Mouse (Mus musculus): ENCODE results near the gene Mid1.
"Not testable (repeated sequence)": the region's sequence is repeated elsewhere in the genome, so short reads cannot be mapped to it uniquely, and the experiment has no call there.

Gene Mid1

DNA sequence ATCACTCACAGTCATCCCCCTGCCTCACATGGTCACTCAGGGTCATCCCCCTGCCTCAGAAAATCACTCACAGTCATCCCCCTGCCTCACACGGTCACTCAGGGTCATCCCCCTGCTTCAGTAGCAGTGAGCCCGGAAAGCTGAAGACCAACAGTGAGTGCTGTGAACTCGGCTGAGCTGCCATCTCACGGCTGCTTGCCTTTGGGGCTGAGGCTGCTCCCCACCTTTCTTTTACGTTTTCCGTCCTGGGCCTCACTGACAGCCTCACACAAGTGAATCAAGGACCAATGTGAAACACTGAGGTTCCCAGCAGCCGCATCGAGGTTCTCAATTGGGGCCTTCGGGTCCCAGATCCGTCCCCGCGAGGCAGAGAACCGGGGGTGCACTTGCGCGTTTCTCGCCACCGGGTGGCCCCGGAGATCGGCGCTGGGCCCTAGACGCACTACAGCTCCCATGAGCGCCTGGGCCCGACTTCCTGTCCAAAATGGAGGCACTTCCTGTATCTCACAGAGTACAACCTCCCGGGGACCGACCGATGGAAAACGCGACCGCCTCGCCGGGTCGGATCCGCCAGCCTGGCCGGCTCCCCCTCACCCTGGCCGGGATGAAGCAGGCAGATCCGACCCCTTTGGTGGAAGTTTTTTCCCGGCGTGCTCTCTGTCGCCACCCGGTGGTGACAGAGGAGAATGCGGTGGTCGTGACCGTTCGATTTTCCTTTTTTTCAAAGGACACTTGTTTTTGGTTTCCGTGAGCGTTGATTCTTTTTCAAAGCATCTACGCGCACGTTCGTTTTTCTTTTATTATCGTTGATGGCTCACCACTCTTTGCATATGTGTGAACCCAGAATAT, 301.7 kb downstream of the Mid1 start:
- peak; percentile 71 for DNase-seq (ENCODE audit: low read depth, low spot score)

DNA sequence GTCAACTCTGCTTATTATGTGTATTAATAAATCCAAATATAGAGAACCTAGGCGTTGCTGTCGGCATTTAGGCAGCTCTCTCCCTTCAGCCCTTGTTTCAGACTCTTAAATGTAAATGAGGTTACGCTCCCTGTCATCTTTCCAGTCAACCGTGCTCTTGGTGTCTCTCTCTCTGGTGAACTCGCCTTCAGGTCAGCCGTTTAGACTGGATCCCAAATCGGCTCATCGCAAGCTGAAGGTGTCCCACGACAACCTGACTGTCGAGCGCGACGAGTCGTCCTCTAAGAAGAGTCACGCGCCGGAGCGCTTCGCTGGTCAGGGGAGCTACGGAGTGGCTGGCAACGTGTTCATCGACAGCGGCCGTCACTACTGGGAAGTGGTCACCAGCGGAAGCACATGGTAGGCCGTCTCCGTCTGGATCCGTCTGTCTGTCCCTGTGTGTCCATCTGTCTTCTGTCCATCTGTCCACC, 302.4 kb downstream of the Mid1 start:
- peak; percentile 44 for DNase-seq (ENCODE audit: low read depth, low spot score)

DNA sequence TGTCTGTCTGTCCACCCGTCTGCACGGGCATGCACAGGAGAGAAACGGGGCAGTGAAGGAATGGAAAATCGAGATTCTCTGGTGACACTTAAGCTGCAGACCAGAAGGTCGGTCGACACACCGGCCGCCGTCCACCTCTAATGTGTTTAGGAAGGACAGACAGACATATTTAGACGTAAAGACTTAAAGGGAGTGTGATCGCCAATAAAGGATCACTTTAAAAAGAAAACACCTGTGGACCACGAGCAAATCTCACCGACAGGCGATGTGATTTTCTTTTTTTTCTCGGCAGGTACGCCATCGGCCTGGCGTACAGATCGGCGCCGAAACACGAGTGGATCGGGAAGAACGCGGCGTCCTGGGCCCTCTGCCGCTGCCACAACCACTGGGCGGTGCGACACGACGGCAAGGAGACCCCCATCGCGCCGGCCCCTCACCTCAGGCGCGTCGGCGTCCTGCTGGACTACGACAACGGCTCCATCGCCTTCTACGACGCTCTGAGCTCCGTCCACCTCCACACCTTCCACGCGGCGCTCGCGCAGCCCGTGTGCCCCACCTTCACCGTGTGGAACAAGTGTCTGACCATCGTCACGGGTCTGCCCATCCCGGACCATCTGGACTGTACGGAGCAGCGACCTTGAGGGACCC, 303.7 kb downstream of the Mid1 start:
- peak; percentile 19 for DNase-seq (ENCODE audit: low read depth, low spot score)

DNA sequence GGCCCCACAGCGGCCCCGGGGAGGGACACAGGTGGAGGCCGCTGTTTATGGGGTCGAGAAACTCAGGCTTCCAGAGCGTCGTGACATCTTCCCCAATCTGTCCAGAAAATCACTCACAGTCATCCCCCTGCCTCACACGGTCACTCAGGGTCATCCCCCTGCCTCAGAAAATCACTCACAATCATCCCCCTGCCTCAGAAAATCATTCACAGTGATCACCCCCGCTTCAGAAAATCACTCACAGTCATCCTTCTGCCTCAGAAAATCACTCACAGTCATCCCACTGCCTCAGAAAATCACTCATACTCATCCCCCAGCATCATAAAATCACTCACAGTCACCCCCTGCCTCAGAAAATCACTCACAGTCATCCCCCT, 304.2 kb downstream of the Mid1 start:
- DNase-seq (ENCODE audit: low read depth, low spot score): peak; percentile 81

DNA sequence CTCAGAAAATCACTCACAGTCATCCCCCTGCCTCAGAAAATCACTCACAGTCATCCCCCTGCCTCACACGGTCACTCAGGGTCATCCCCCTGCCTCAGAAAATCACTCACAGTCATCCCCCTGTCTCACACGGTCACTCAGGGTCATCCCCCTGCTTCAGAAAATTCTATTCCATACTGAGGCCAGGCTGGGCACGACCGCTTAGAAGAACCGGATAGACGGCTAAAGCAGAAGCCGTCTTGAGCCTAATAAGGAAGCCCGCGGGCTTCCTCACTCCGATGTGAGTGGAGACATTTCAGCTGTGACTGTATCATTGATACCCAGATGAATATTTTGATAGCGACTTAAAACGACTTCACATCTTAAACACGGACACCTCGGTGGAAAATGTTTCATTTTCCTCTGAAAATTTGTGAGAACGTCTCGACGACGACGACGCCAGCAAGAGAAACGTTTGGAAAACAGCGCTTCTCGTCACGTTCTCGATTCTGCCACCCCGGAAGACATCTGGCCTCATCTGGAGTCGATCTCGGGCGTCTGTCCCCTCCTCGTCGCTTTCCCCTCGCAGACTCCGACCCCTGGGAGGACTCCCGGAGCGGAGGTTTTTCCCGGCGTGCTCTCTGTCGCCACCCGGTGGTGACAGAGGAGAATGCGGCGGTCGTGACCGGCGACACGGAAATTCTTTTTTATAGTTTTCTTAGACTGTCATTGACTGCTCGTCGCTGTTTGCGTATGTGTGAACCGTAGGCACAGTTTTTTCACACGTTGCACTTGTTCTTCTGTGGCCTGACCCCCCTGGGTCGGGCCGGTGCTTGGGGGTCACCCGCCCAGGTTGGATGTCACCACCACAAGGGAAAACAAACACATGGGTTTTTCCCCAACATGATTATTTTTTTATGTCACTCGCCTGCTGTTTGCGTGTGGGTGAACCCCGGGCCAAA, 305.0 kb downstream of the Mid1 start:
- peak; percentile 80 for DNase-seq (ENCODE audit: low read depth, low spot score)

DNA sequence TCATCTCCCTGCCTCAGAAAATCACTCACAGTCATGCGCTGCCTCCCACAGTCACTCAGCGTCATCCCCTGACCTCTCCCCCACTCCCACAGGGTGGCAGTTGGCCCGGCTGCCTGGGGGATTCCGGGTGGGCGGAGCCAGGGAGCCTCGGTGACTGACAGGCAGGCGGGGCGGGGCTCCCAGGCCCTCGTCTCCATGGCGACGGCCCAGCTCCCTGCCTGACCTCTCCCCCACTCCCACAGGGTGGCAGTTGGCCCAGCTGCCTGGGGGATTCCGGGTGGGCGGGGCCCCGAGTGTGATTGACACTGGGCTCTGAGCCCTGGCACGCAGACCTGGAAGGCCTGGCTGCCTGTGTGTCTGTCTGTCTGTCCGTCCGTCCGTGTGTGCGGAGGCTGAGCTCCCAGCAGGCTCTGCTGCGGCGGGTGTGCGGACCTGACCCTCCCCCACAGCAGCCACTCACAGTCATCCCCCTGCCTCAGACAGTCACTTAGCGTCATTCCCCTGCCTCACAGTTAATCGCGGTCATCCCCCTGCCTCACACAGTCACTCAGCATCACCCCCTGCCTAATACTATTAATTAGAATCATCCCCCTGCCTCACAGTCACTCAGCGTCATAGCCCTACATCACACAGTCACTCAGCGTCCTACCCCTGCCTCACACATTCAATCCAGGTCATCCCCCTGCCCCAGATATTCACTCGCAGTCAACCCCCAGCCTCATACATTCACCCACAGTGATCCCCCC, 306.3 kb downstream of the Mid1 start:
- DNase-seq (ENCODE audit: low read depth, low spot score): peak; percentile 85

DNA sequence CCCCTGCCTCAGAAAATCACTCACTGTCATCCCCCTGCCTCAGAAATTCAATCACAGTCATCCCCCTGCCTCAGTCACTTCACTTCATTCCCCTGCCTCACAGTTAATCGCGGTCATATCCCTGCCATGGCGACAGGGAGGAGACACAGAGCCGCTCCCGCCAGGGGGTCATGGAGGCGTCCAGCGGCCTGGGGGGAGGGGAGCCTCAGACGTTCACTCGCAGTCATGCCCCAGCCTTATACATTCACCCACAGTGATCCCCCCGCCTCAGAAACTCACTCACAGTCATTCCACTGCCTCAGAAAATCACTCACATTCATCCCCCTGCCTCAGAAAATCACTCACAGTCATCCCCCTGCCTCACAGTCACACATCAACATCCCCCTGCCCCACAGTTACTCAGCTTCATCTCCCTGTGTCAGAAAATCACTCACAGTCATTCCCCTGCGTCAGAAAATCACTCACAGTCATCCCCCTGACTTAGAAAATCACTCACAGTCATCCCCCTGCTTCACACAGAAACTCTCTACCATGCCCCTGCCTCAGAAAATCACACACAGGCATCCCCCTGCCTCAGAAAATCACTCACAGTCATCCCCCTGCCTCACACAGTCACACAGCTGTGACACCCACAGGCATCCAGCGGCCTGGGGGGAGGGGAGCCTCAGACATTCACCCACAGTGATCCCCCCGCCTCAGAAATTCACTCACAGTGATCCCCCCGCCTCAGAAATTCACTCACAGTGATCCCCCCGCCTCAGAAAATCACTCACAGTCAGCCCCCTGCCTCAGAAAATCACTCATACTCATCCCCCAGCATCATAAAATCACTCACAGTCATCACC, 307.3 kb downstream of the Mid1 start:
- peak; percentile 93 for DNase-seq (ENCODE audit: low read depth, low spot score)

DNA sequence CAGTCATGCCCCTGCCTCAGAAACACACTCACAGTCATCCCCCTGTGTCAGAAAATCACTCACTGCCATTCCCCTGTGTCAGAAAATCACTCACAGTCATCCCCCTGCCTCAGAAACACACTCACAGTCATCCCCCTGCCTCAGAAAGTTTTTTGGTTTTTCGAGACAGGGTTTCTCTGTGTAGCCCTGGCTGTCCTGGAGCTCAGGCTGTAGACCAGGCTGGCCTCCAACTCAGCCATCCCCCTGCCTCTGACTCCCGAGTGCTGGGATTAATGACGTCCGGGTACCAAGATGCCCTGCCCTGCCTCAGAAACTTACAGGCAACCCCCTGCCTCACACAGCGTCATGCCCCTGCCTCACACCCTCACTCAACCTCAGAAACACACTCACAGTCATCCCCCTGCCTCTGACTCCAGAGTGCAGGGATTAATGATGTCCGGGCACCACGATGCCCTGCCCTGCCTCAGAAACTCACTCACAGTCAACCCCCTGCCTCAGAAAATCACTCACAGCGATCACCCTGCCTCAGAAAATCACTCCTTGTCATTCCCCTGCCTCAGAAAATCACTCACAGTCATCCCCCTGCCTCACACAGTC, 308.1 kb downstream of the Mid1 start:
- DNase-seq (ENCODE audit: low read depth, low spot score): not testable (repeated sequence)

DNA sequence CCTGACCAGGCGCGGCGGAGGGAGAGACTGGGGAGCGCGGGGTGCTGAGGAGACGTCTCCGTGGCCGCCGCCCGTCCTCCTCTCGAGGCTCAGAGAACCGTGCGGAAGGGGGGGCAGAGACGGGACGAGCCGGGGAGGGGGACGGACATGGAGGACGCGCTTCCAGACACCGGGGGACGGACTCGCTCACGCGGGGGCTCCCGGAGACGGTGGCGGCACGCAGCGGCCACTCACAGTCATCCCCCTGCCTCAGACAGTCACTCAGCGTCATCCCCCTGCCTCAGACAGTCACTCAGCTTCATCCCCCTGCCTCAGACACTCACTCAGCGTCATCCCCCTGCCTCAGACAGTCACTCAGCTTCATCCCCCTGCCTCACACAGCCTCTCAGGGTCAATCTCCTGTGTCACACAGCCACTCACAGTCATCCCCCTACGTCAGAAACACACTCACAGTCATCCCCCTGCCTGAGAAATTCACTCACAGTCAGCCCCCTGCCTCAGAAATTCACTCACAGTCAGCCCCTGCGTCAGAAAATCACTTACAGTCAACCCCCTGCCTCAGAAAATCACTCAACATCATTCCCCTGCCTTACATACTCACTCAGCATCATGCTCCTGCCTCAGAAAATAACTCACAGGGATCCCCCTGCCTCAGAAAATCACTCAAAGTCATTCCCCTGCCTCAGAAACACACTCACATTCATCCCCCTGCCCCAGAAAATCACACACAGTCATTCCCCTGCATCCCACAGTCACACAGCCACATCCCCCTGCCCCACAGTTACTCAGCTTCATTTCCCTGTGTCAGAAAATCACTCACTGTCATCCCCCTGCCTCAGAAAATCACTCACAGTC, 309.2 kb downstream of the Mid1 start:
- DNase-seq (ENCODE audit: low read depth, low spot score): peak; percentile 81

DNA sequence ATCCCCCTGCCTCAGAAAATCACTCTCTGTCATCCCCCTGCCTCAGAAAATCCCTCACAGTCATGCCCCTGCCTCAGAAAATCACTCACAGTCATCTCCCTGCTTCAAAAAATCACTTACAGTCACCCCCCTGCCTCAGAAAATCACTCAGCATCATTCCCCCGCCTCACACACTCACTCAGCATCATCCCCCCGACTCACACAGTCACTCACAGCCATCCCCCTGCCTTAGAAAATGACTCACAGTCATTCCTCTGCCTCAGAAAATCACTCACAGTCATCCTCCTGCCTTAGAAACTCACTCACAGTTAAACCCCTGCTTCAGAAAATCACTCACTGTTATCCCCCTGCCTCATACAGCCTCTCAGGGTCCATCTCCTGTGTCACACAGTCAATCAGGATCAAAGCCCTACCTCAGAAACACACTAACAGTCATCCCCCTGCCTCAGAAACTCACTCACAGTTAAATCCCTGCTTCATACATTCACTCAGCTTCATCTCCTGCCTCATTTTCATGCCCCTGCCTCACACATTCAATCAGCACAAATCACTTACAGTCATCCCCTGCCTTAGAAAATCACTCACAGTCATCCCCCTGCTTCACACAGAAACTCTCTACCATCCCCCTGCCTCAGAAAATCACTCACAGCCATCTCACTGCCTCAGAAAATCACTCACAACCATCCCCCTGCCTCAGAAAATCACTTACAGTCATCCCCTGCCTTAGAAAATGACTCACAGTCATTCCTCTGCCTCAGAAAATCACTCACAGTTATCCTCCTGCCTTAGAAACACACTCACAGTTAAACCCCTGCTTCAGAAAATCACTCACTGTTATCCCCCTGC, 310.1 kb downstream of the Mid1 start:
- DNase-seq (ENCODE audit: low read depth, low spot score): peak; percentile 93

DNA sequence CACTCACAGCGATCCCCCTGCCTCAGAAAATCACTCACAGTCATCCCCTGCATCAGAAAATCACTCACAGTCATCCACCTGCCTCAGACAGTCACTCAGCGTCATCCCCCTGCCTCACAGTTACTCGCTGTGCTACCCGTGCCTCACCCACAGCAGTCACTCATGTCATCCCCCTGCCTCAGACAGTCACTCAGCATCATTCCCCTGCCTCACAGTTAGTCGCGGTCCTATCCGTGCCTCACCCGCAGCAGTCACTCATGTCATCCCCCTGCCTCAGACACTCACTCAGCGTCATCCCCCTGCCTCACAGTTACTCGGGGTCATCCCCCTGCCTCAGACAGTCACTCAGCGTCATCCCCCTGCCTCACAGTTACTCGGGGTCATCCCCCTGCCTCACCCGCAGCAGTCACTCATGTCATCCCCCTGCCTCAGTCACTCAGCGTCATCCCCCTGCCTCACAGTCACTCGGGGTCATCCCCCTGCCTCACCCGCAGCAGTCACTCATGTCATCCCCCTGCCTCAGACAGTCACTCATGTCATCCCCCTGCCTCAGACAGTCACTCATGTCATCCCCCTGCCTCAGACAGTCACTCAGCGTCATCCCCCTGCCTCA, 311.0 kb downstream of the Mid1 start:
- DNase-seq (ENCODE audit: low read depth, low spot score): peak; percentile 76

DNA sequence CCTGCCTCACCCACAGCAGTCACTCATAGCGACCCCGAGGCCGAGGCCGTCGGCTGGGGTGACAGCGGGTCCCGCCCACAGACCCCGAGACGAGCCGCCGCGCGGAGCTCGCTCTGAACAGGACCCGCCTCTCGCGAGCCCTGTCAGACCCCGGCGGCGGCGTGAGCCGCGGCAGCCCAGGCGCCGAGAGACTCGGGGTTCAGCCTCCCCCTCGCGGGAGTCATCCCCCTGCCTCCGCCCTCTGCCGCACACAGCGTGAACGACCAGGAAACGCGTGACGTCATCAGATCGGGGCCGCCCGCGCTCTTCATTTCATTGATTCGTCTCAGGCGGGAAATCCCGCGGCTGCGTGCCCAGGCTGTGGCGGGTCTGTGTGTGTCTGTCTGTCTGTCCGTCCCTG, 311.9 kb downstream of the Mid1 start:
- peak; percentile 88 for DNase-seq (ENCODE audit: low read depth, low spot score)

DNA sequence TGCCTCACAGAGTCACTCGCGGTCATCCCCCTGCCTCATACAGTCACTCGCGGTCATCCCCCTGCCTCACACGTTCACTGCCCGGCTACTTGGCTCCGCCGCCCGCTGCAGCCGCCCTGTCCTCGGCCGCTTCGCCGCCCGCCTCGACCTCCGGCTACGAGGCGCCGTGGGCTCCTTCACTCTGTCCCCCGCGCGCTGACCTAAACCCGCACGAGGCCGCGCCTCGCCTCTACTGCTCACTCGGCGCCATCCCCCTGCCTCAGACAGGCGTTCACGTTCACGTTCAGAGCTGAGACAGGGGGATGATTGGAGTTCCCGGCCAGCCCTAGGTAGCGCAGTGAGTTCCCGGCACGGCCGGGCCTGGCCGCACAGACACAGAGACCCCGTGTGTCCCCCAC, 312.5 kb downstream of the Mid1 start:
- not testable (repeated sequence) for DNase-seq (ENCODE audit: low read depth, low spot score)

DNA sequence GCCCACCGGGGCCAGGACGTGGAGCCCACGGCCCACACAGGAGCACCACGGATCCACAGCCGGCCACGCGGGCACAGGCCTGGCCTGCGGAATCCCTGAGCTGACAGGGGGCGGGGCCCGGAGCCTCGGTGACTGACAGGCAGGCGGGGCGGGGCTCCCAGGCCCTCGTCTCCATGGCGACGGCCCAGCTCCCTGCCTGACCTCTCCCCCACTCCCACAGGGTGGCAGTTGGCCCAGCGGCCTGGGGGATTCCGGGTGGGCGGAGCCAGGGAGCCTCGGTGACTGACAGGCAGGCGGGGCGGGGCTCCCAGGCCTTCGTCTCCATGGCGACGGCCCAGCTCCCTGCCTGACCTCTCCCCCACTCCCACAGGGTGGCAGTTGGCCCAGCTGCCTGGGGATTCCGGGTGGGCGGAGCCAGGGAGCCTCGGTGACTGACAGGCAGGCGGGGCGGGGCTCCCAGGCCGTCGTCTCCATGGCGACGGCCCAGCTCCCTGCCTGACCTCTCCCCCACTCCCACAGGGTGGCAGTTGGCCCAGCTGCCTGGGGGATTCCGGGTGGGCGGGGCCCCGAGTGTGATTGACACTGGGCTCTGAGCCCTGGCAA, 313.0 kb downstream of the Mid1 start:
- DNase-seq (ENCODE audit: low read depth, low spot score): peak; percentile 98

DNA sequence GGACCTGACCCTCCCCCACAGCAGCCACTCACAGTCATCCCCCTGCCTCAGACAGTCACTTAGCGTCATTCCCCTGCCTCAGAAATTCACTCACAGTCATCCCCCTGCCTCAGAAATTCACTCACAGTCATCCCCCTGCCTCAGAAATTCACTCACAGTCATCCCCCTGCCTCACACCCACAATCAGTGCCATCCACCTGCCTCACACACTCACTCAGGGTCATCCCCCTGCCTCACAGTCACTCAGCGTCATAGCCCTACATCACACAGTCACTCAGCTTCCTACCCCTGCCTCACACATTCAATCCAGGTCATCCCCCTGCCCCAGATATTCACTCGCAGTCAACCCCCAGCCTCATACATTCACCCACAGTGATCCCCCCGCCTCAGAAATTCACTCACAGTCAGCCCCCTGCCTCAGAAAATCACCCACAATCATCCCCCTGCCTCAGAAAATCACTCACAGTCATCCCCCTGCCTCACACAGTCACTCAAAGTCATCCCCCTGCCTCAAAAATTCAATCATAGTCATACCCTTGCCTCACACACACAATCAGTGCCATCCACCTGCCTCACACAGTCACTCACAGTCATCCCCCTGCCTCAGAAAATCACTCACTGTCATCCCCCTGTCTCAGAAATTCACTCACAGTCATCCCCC, 313.7 kb downstream of the Mid1 start:
- DNase-seq (ENCODE audit: low read depth, low spot score): not testable (repeated sequence)

DNA sequence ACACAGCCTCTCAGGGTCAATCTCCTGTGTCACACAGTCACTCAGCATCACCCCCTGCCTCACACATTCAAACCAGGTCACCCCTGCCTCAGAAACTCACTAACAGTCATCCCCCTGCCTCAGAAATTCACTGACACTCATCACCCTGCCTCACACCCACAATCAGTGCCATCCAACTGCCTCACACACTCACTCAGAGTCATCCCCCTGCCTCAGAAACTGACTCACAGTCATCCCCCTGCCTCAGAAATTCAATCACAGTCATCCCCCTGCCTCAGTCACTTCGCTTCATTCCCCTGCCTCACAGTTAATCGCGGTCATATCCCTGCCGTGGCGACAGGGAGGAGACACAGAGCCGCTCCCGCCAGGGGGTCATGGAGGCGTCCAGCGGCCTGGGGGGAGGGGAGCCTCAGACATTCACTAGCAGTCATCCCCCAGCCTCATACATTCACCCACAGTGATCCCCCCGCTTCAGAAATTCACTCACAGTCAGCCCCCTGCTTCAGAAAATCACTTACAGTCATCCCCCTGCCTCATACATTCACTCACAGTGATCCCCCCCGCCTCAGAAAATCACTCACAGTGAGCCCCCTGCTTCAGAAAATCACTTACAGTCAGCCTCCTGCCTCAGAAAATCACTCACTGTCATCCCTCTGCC, 314.4 kb downstream of the Mid1 start:
- DNase-seq (ENCODE audit: low read depth, low spot score): peak; percentile 70

Measured in ES-CJ7 (cell line).